Mouse (Mus musculus) heart, embryonic 15.5 days (tissue): ENCODE data around the gene Zfp668. TPM values are rescaled to one million over a fixed set of nuclear protein-coding genes. Genes with fewer than 3 reads are reported as not detected.

Experiments
- ATAC-seq: fragments of 200-750 bp; cut with Nextera tagmentation; replicated peaks from 2 replicates; pipeline ENCODE4 v1.8.0; 2017; ENCODE audit warnings: low read depth, moderate TSS enrichment; ENCODE audit not compliant: insufficient number of reproducible peaks, insufficient read depth, low FRiP score
- H3K27ac ChIP-seq: fragments of 300-500 bp; sonication (generic); 2 replicates; pipeline ENCODE4 v1.5.1; 2015; ENCODE audit warnings: mild to moderate bottlenecking, inconsistent platforms
- H3K27me3 ChIP-seq: fragments of 300-500 bp; sonication (generic); 2 replicates; pipeline ENCODE4 v1.6.1; 2015; ENCODE audit warnings: inconsistent platforms
- H3K36me3 ChIP-seq: fragments of 300-500 bp; sonication (generic); 2 replicates; pipeline ENCODE4 v1.6.1; 2015; ENCODE audit warnings: mild to moderate bottlenecking, inconsistent platforms
- H3K4me1 ChIP-seq: fragments of 300-500 bp; sonication (generic); replicated peaks from 2 replicates; pipeline ENCODE4 v1.6.1; 2015; ENCODE audit warnings: inconsistent platforms
- H3K4me2 ChIP-seq: fragments of 300-500 bp; sonication (generic); 2 replicates; pipeline ENCODE4 v1.6.1; 2015; ENCODE audit warnings: inconsistent platforms, mild to moderate bottlenecking, moderate library complexity
- H3K4me3 ChIP-seq: fragments of 300-500 bp; sonication (generic); 2 replicates; pipeline ENCODE4 v1.5.1; 2015; ENCODE audit warnings: mild to moderate bottlenecking, inconsistent platforms
- H3K9ac ChIP-seq: fragments of 300-500 bp; sonication (generic); 2 replicates; pipeline ENCODE4 v1.6.1; 2015; ENCODE audit warnings: mild to moderate bottlenecking, inconsistent platforms
- H3K9me3 ChIP-seq: fragments of 300-500 bp; sonication (generic); replicated peaks from 2 replicates; pipeline ENCODE4 v1.6.1; 2016; ENCODE audit warnings: inconsistent platforms
- WGBS: fragments of 180-500 bp; shearing (Covaris S2); methylation state at CpG from one replicate; pipeline ENCODE4 v1.1.7; 2015; ENCODE audit warnings: mixed read lengths; 5-methylcytosine and 5-hydroxymethylcytosine counted together
- polyA plus RNA-seq: library from polyadenylated mRNA; unstranded; fragments of >200 nt; fragmentation: Nextera tagmentation; extraction: Ambion mirVana; gene quantifications from 2 replicates; pipeline ENCODE4 v1.2.1, GENCODE M21; 2015

The Zfp668 gene
- polyA plus RNA-seq: 7.9 and 11.1 TPM in 2 replicates

GRCm38 (mm10) chr7:127876467-127877348 lies at the start of gene Zfp668:
Gene Zfp668 (minus strand): TSS chr7:127876828.
- peak; percentile 49 for ATAC-seq
- no peaks in the 10 kb centered on the region for H3K9me3 ChIP-seq
- H3K4me2 ChIP-seq: peak within 1 kb of the TSS; percentile 86
- H3K27me3 ChIP-seq: no peaks in the 10 kb centered on the region
- peak within 1 kb of the TSS; percentile 88 for H3K4me3 ChIP-seq
- under 1% methylated on average over 60 of the region's 60 CpGs for WGBS
- peak within 1 kb of the TSS; percentile 96 for H3K9ac ChIP-seq
- peaks cover 36% of the 10 kb centered on the region for H3K36me3 ChIP-seq
- H3K4me1 ChIP-seq: peaks cover 25% of the 10 kb centered on the region
- H3K27ac ChIP-seq: peak within 1 kb of the TSS; percentile 99

GRCm38 (mm10) chr7:127926066-127926465 lies 49.4 kb upstream of the Zfp668 start:
- H3K27me3 ChIP-seq: peaks cover 27% of the 10 kb centered on the region
- H3K4me3 ChIP-seq: no peak overlapping the region
- no peaks in the 10 kb centered on the region for H3K9me3 ChIP-seq
- ATAC-seq: no peak
- H3K36me3 ChIP-seq: 0 out of 2 replicates have a peak, but pooled peaks cover 15% of the 10 kb centered on the region
- 83% methylated on average over 8 of the region's 8 CpGs for WGBS
- peaks cover 14% of the 10 kb centered on the region for H3K4me1 ChIP-seq
- no peak overlapping the region for H3K4me2 ChIP-seq
- H3K27ac ChIP-seq: no peak overlapping the region
- H3K9ac ChIP-seq: no peak overlapping the region

GRCm38 (mm10) chr7:127925252-127925651 lies 48.6 kb upstream of the Zfp668 start:
- H3K27ac ChIP-seq: no peak overlapping the region
- peaks cover 23% of the 10 kb centered on the region for H3K27me3 ChIP-seq
- peaks cover 14% of the 10 kb centered on the region for H3K4me1 ChIP-seq
- no peaks in the 10 kb centered on the region for H3K9me3 ChIP-seq
- no peak for ATAC-seq
- no peak overlapping the region for H3K9ac ChIP-seq
- H3K36me3 ChIP-seq: peaks cover 23% of the 10 kb centered on the region; the same call in 1 of the 2 replicates
- no peak overlapping the region for H3K4me2 ChIP-seq
- no peak overlapping the region for H3K4me3 ChIP-seq
- 73% methylated on average over 5 of the region's 5 CpGs for WGBS

- Histone ChIP-seq H3K9ac (no peak overlapping the region), H3K4me1 (peaks cover under 1% of the 10 kb centered on the region; the same call in 1 of the 2 replicates), H3K27ac (no peak overlapping the region), H3K27me3 (peaks cover 11% of the 10 kb centered on the region), H3K36me3 (peaks cover 23% of the 10 kb centered on the region; the same call in 1 of the 2 replicates), H3K4me3 (no peak overlapping the region), H3K4me2 (no peak overlapping the region), H3K9me3 (no peaks in the 10 kb centered on the region)
- 91% methylated on average over 5 of the region's 5 CpGs for WGBS
- ATAC-seq: no peak
These were observed 47.1 kb upstream of the Zfp668 start for GRCm38 (mm10) chr7:127923714-127924113.

GRCm38 (mm10) chr7:127922451-127923275 lies 46.0 kb upstream of the Zfp668 start:
- Histone ChIP-seq H3K36me3 (peaks cover 24% of the 10 kb centered on the region; the same call in 1 of the 2 replicates), H3K9me3 (no peaks in the 10 kb centered on the region), H3K4me1 (no peaks in the 10 kb centered on the region), H3K27ac (no peak overlapping the region), H3K4me2 (no peak overlapping the region), H3K9ac (no peak overlapping the region), H3K27me3 (peaks cover under 1% of the 10 kb centered on the region; the same call in 1 of the 2 replicates), H3K4me3 (no peak overlapping the region)
- 78% methylated on average over 6 of the region's 6 CpGs for WGBS
- ATAC-seq: no peak

- Histone ChIP-seq H3K36me3 (peaks cover 33% of the 10 kb centered on the region), H3K9ac (no peak overlapping the region), H3K4me2 (no peak overlapping the region), H3K27me3 (no peaks in the 10 kb centered on the region), H3K9me3 (no peaks in the 10 kb centered on the region), H3K4me1 (no peaks in the 10 kb centered on the region), H3K27ac (no peak overlapping the region), H3K4me3 (no peak overlapping the region)
- ATAC-seq: no peak
- WGBS: 64% methylated on average over 8 of the region's 8 CpGs
These were observed 44.9 kb upstream of the Zfp668 start for GRCm38 (mm10) chr7:127921516-127921915.

- 75% methylated on average over 7 of the region's 7 CpGs for WGBS
- Histone ChIP-seq H3K9me3 (no peaks in the 10 kb centered on the region), H3K27ac (no peak overlapping the region), H3K36me3 (peaks cover 36% of the 10 kb centered on the region), H3K4me2 (no peak overlapping the region), H3K27me3 (no peaks in the 10 kb centered on the region), H3K4me3 (no peak overlapping the region), H3K9ac (no peak overlapping the region), H3K4me1 (no peaks in the 10 kb centered on the region)
- ATAC-seq: no peak
These were observed 42.7 kb upstream of the Zfp668 start for GRCm38 (mm10) chr7:127919290-127919689.

- 57% methylated on average over 3 of the region's 3 CpGs for WGBS
- peaks cover 31% of the 10 kb centered on the region for H3K36me3 ChIP-seq
- no peak overlapping the region for H3K4me2 ChIP-seq
- no peak overlapping the region for H3K27ac ChIP-seq
- peaks cover 1% of the 10 kb centered on the region for H3K4me1 ChIP-seq
- H3K9me3 ChIP-seq: no peaks in the 10 kb centered on the region
- no peak for ATAC-seq
- no peak overlapping the region for H3K9ac ChIP-seq
- H3K27me3 ChIP-seq: no peaks in the 10 kb centered on the region
- H3K4me3 ChIP-seq: no peak overlapping the region
These were observed 41.6 kb upstream of the Zfp668 start for GRCm38 (mm10) chr7:127918203-127918602.

GRCm38 (mm10) chr7:127915293-127915692 lies 38.7 kb upstream of the Zfp668 start:
- Histone ChIP-seq H3K4me2 (no peak overlapping the region), H3K36me3 (peaks cover 18% of the 10 kb centered on the region), H3K9ac (no peak overlapping the region), H3K27me3 (no peaks in the 10 kb centered on the region), H3K4me1 (peaks cover 12% of the 10 kb centered on the region), H3K4me3 (no peak overlapping the region), H3K27ac (no peak overlapping the region), H3K9me3 (no peaks in the 10 kb centered on the region)
- WGBS: 89% methylated on average over 12 of the region's 12 CpGs
- ATAC-seq: no peak

GRCm38 (mm10) chr7:127912938-127913337 lies 36.3 kb upstream of the Zfp668 start:
- Histone ChIP-seq H3K36me3 (peaks cover 35% of the 10 kb centered on the region), H3K27ac (no peak overlapping the region), H3K4me1 (peaks cover 12% of the 10 kb centered on the region), H3K9ac (peak overlapping the region; percentile 78), H3K4me3 (peak overlapping the region; percentile 77), H3K9me3 (no peaks in the 10 kb centered on the region), H3K27me3 (no peaks in the 10 kb centered on the region), H3K4me2 (peak overlapping the region; percentile 68)
- 13% methylated on average over 4 of the region's 4 CpGs for WGBS
- no peak for ATAC-seq

GRCm38 (mm10) chr7:127912190-127912871 lies 35.7 kb upstream of the Zfp668 start, which contains the start of gene Kat8:
Gene Kat8 (plus strand): TSS chr7:127912516.
- peak within 1 kb of the TSS; percentile 68 for H3K4me2 ChIP-seq
- peak; percentile 93 for ATAC-seq
- no peaks in the 10 kb centered on the region for H3K9me3 ChIP-seq
- peak within 1 kb of the TSS; percentile 77 for H3K4me3 ChIP-seq
- WGBS: under 1% methylated on average over 40 of the region's 40 CpGs
- peak within 1 kb of the TSS; percentile 78 for H3K9ac ChIP-seq
- H3K4me1 ChIP-seq: peaks cover 12% of the 10 kb centered on the region
- peak within 1 kb of the TSS; percentile 71 for H3K27ac ChIP-seq
- no peaks in the 10 kb centered on the region for H3K27me3 ChIP-seq
- H3K36me3 ChIP-seq: peaks cover 36% of the 10 kb centered on the region
